Mouse (Mus musculus) gastrocnemius, adult 2 months (tissue): ENCODE data around the gene Myo1f. TPM values are rescaled to one million over a fixed set of nuclear protein-coding genes. Genes with fewer than 3 reads are reported as not detected.

Experiments used
- DNase-seq: peaks from one replicate; pipeline ENCODE4 v3.0.0; 2022
- H3K27ac ChIP-seq: fragments of 200-600 bp; 2 replicates; pipeline ENCODE4 v1.8.1; 2022; ENCODE audit warnings: mild to moderate bottlenecking
- H3K4me3 ChIP-seq: fragments of 200-600 bp; 2 replicates; pipeline ENCODE4 v1.8.1; 2022; ENCODE audit warnings: mild to moderate bottlenecking, moderate library complexity
- CTCF ChIP-seq: fragments of 200-600 bp; IDR thresholded peaks from 2 replicates; pipeline ENCODE4 v1.8.1; 2022; ENCODE audit warnings: antibody characterized with exemption, mild to moderate bottlenecking, moderate library complexity
- intact Hi-C: fragments of 180-260 bp; cut with DNase I; formaldehyde crosslinking; loops from one replicate; pipeline ENCODE4 v1.15.1; 2025
- total RNA-seq, 2 experiments: library from RNA; stranded (reverse); gene quantifications; 2 replicates each; pipeline ENCODE4 v1.2.3; 2021

The Myo1f gene
- total RNA-seq, 2 experiments from 2014 or later, result 0.50 to 0.66 TPM

GRCm38 (mm10) chr17:33539878-33540277 lies 15.6 kb upstream of the Myo1f start:
- Histone ChIP-seq H3K27ac (no peak overlapping the region), H3K4me3 (no peak overlapping the region)
- no peak for TF ChIP-seq CTCF

GRCm38 (mm10) chr17:33549212-33549611 lies 6.3 kb upstream of the Myo1f start:
- no peak for DNase-seq
- H3K4me3 ChIP-seq, result no peak overlapping the region
- no peak for TF ChIP-seq CTCF
- no peak overlapping the region for H3K27ac ChIP-seq
- intact Hi-C loops, result loop anchor here (10.0 kb wide), 1 partner anchor 276 kb away; the partner anchor contains the start of genes Ndufa7 and Rps28

More at GRCm38 (mm10) chr17:33539878-33540277, 15.6 kb upstream of the Myo1f start:
- no peak for DNase-seq
- intact Hi-C loops, result loop anchor here (1.0 to 10.0 kb wide), 2 partner anchors 101 to 285 kb away; partner anchors contain the start of genes Ndufa7 and Rps28

GRCm38 (mm10) chr17:33550388-33550787 lies 5.1 kb upstream of the Myo1f start:
- no peak overlapping the region for H3K27ac ChIP-seq
- intact Hi-C loops, result no loop called here
- no peak overlapping the region for H3K4me3 ChIP-seq
- no peak for DNase-seq
- TF ChIP-seq CTCF, result no peak

GRCm38 (mm10) chr17:33552113-33552512 lies 3.4 kb upstream of the Myo1f start:
- H3K27ac ChIP-seq, result no peak overlapping the region
- no peak overlapping the region for H3K4me3 ChIP-seq
- intact Hi-C loops, result no loop called here
- TF ChIP-seq CTCF, result no peak
- DNase-seq, result no peak

GRCm38 (mm10) chr17:33552964-33553363 lies 2.5 kb upstream of the Myo1f start:
- TF ChIP-seq CTCF, result peak; percentile 49
- Histone ChIP-seq H3K27ac (no peak overlapping the region), H3K4me3 (no peak overlapping the region)
- DNase-seq, result no peak
- intact Hi-C loops, result no loop called here

- intact Hi-C loops, result no loop called here
- no peak for DNase-seq
- no peak overlapping the region for H3K4me3 ChIP-seq
- no peak for TF ChIP-seq CTCF
- H3K27ac ChIP-seq, result no peak overlapping the region
Measured at GRCm38 (mm10) chr17:33554536-33554935, 971 bp upstream of the Myo1f start.

- intact Hi-C loops, result no loop called here
- TF ChIP-seq CTCF, result no peak
- no peak for DNase-seq
- Histone ChIP-seq H3K4me3 (no peak overlapping the region), H3K27ac (no peak overlapping the region)
Measured at GRCm38 (mm10) chr17:33557922-33558321, 2.4 kb downstream of the Myo1f start.

GRCm38 (mm10) chr17:33563527-33564076 lies 8.1 kb downstream of the Myo1f start:
- Histone ChIP-seq H3K4me3 (no peak overlapping the region), H3K27ac (no peak overlapping the region)
- intact Hi-C loops, result no loop called here
- DNase-seq, result no peak
- TF ChIP-seq CTCF, result no peak

- TF ChIP-seq CTCF, result no peak
- Histone ChIP-seq H3K4me3 (no peak overlapping the region), H3K27ac (no peak overlapping the region)
- intact Hi-C loops, result no loop called here
- no peak for DNase-seq
Measured at GRCm38 (mm10) chr17:33564599-33564998, 9.1 kb downstream of the Myo1f start.

GRCm38 (mm10) chr17:33566182-33566581 lies 10.7 kb downstream of the Myo1f start:
- Histone ChIP-seq H3K27ac (no peak overlapping the region), H3K4me3 (no peak overlapping the region)
- no peak for TF ChIP-seq CTCF
- no peak for DNase-seq
- intact Hi-C loops, result no loop called here

- intact Hi-C loops, result no loop called here
- DNase-seq, result no peak
- TF ChIP-seq CTCF, result no peak
- no peak overlapping the region for H3K27ac ChIP-seq
- no peak overlapping the region for H3K4me3 ChIP-seq
Measured at GRCm38 (mm10) chr17:33584061-33584460, 28.6 kb downstream of the Myo1f start.

GRCm38 (mm10) chr17:33586011-33586410 lies 30.5 kb downstream of the Myo1f start:
- intact Hi-C loops, result no loop called here
- no peak for DNase-seq
- no peak for TF ChIP-seq CTCF
- Histone ChIP-seq H3K27ac (no peak overlapping the region), H3K4me3 (no peak overlapping the region)

- no peak overlapping the region for H3K4me3 ChIP-seq
- intact Hi-C loops, result no loop called here
- DNase-seq, result no peak
- no peak overlapping the region for H3K27ac ChIP-seq
- TF ChIP-seq CTCF, result peak; percentile 12; the same call in 1 of the 2 replicates
Measured at GRCm38 (mm10) chr17:33597271-33597670, 41.8 kb downstream of the Myo1f start.

- no peak for DNase-seq
- TF ChIP-seq CTCF, result no peak
- Histone ChIP-seq H3K4me3 (peak overlapping the region; percentile 17; the same call in 1 of the 2 replicates), H3K27ac (peak overlapping the region; percentile 28; the same call in 1 of the 2 replicates)
- intact Hi-C loops, result no loop called here
Measured at GRCm38 (mm10) chr17:33598506-33598905, 43.0 kb downstream of the Myo1f start.
